Mouse (Mus musculus) cortical plate, adult 2 months (tissue): ENCODE results near the gene Ldlrap1.

Experiments
- CTCF ChIP-seq: fragments of 200-500 bp; IDR thresholded peaks from 2 replicates; pipeline ENCODE4 v1.5.1; 2011; ENCODE audit warnings: mild to moderate bottlenecking, control low read depth, low read length; ENCODE audit not compliant: insufficient read depth; ENCODE audit errors: extremely low read depth
- POLR2A ChIP-seq: fragments of 200-500 bp; IDR thresholded peaks from 2 replicates; pipeline ENCODE4 v1.6.1; 2011; ENCODE audit warnings: mild to moderate bottlenecking, low read length, control low read depth; ENCODE audit not compliant: insufficient read depth; ENCODE audit errors: extremely low read depth

- no peak for TF ChIP-seq POLR2A
- TF ChIP-seq CTCF: no peak
Measured at GRCm38 (mm10) chr4:134704590-134704989, 63.2 kb downstream of the Ldlrap1 start.
